Mouse (Mus musculus): ENCODE results near the gene March6.

The March6 gene

GRCm38 (mm10) chr15:31530659-31531445, at the start of gene March6:
Gene March6, minus strand, starts transcription at chr15:31531053.
- no peak for TF ChIP-seq GATA4 (IDR thresholded peaks at IDR 0.05; ENCODE audit: insufficient replicate concordance, low read length)

GRCm38 (mm10) chr15:31576076-31576475, 45.2 kb upstream of the March6 start:
- no peak for TF ChIP-seq GATA4 (IDR thresholded peaks at IDR 0.05; ENCODE audit: insufficient replicate concordance, low read length)

GRCm38 (mm10) chr15:31573692-31574091, 42.8 kb upstream of the March6 start:
- no peak for TF ChIP-seq GATA4 (IDR thresholded peaks at IDR 0.05; ENCODE audit: insufficient replicate concordance, low read length)

GRCm38 (mm10) chr15:31573287-31573686, 42.4 kb upstream of the March6 start:
- no peak for TF ChIP-seq GATA4 (IDR thresholded peaks at IDR 0.05; ENCODE audit: insufficient replicate concordance, low read length)

GRCm38 (mm10) chr15:31571906-31572722, 41.3 kb upstream of the March6 start:
- TF ChIP-seq GATA4 (IDR thresholded peaks at IDR 0.05; ENCODE audit: insufficient replicate concordance, low read length), result no peak

GRCm38 (mm10) chr15:31570959-31571358, 40.1 kb upstream of the March6 start:
- no peak for TF ChIP-seq GATA4 (IDR thresholded peaks at IDR 0.05; ENCODE audit: insufficient replicate concordance, low read length)

GRCm38 (mm10) chr15:31569325-31570022, 38.6 kb upstream of the March6 start:
- no peak for TF ChIP-seq GATA4 (IDR thresholded peaks at IDR 0.05; ENCODE audit: insufficient replicate concordance, low read length)

- TF ChIP-seq GATA4 (IDR thresholded peaks at IDR 0.05; ENCODE audit: insufficient replicate concordance, low read length), result no peak; the same call in 1 of the 2 replicates
Observed at GRCm38 (mm10) chr15:31568581-31568996, 37.7 kb upstream of the March6 start.

GRCm38 (mm10) chr15:31567431-31567830, 36.6 kb upstream of the March6 start:
- no peak for TF ChIP-seq GATA4 (IDR thresholded peaks at IDR 0.05; ENCODE audit: insufficient replicate concordance, low read length)

GRCm38 (mm10) chr15:31565786-31566185, 34.9 kb upstream of the March6 start:
- TF ChIP-seq GATA4 (IDR thresholded peaks at IDR 0.05; ENCODE audit: insufficient replicate concordance, low read length), result no peak

- no peak for TF ChIP-seq GATA4 (IDR thresholded peaks at IDR 0.05; ENCODE audit: insufficient replicate concordance, low read length)
Observed at GRCm38 (mm10) chr15:31565184-31565583, 34.3 kb upstream of the March6 start, which contains the start of gene Cmbl. Gene Cmbl, plus strand, starts transcription at chr15:31565389.

- peak; percentile 91 for TF ChIP-seq GATA4 (IDR thresholded peaks at IDR 0.05; ENCODE audit: insufficient replicate concordance, low read length)
Observed at GRCm38 (mm10) chr15:31563577-31564546, 33.0 kb upstream of the March6 start.

- TF ChIP-seq GATA4 (IDR thresholded peaks at IDR 0.05; ENCODE audit: insufficient replicate concordance, low read length), result no peak
Observed at GRCm38 (mm10) chr15:31562847-31563246, 32.0 kb upstream of the March6 start.

GRCm38 (mm10) chr15:31561976-31562375, 31.1 kb upstream of the March6 start:
- TF ChIP-seq GATA4 (IDR thresholded peaks at IDR 0.05; ENCODE audit: insufficient replicate concordance, low read length), result no peak

All from liver, adult (tissue).